Mouse (Mus musculus) kidney, adult 2 months (tissue): ENCODE measurements around the gene Ckmt2.

ENCODE experiments used
- CTCF ChIP-seq: fragments of 200-500 bp; conservative IDR thresholded peaks from 2 replicates; pipeline ENCODE4 v1.5.1; 2011; ENCODE audit warnings: low read depth, mild to moderate bottlenecking, control low read depth, low read length, moderate library complexity, mixed read lengths; ENCODE audit not compliant: insufficient read depth, insufficient read length
- POLR2A ChIP-seq: fragments of 200-500 bp; IDR thresholded peaks from one replicate; pipeline ENCODE4 v1.6.1; 2011; ENCODE audit warnings: low read depth, low read length, control low read depth

GRCm38 (mm10) chr13:91881837-91882480 lies 5.3 kb upstream of the Ckmt2 start:
- TF ChIP-seq CTCF (peak; percentile 32; the same call in 1 of the 2 replicates), POLR2A (no peak)
